Mouse (Mus musculus) brown adipose tissue, adult 24 weeks (tissue): ENCODE data around the gene Lrg1. TPM values are rescaled to one million over a fixed set of nuclear protein-coding genes. Genes with fewer than 3 reads are reported as not detected.
"Not testable (repeated sequence)": the region's sequence is repeated elsewhere in the genome, so short reads cannot be mapped to it uniquely, and the experiment has no call there.

Source experiments
- H3K27ac ChIP-seq: fragments of 200-500 bp; replicated peaks from 2 replicates; pipeline ENCODE4 v1.5.1; 2012; ENCODE audit warnings: low read depth, mild to moderate bottlenecking, low read length
- H3K4me1 ChIP-seq: fragments of 200-500 bp; 2 replicates; pipeline ENCODE4 v1.6.1; 2012; ENCODE audit warnings: low read length, mixed read lengths; ENCODE audit not compliant: control insufficient read depth, insufficient read depth, insufficient read length
- H3K4me3 ChIP-seq: fragments of 200-500 bp; 2 replicates; pipeline ENCODE4 v1.5.1; 2012; ENCODE audit warnings: low read depth, mild to moderate bottlenecking, low read length, moderate library complexity; ENCODE audit not compliant: insufficient read depth
- polyA plus RNA-seq: library from polyadenylated mRNA; stranded (reverse); fragments of >200 nt; gene quantifications from 2 replicates; pipeline ENCODE4 v1.2.4, GENCODE M21; 2012; ENCODE audit not compliant: missing spikeins, insufficient read depth, insufficient read length

Gene Lrg1
- polyA plus RNA-seq, 1 experiment = 61.5 TPM

- Histone ChIP-seq H3K27ac (peak overlapping the region; percentile 98), H3K4me3 (peak overlapping the region; percentile 55), H3K4me1 (no peaks in the 10 kb centered on the region)
Measured at GRCm38 (mm10) chr17:56107736-56108135, 14.1 kb downstream of the Lrg1 start.

GRCm38 (mm10) chr17:56106981-56107380 lies 14.8 kb downstream of the Lrg1 start:
- no peak overlapping the region for H3K4me3 ChIP-seq
- no peaks in the 10 kb centered on the region for H3K4me1 ChIP-seq
- peak overlapping the region; percentile 98 for H3K27ac ChIP-seq

GRCm38 (mm10) chr17:56106436-56106835 lies 15.4 kb downstream of the Lrg1 start:
- H3K4me1 ChIP-seq, H3K4me3 ChIP-seq: not testable (repeated sequence)
- peak overlapping the region; percentile 98 for H3K27ac ChIP-seq

- not testable (repeated sequence) for H3K4me1 ChIP-seq, H3K4me3 ChIP-seq, H3K27ac ChIP-seq
Measured at GRCm38 (mm10) chr17:56104821-56105220, 17.0 kb downstream of the Lrg1 start.

GRCm38 (mm10) chr17:56103465-56104285 lies 18.1 kb downstream of the Lrg1 start:
- H3K4me3 ChIP-seq = no peak overlapping the region
- H3K27ac ChIP-seq = peak overlapping the region; percentile 15; the same call in 1 of the 2 replicates
- H3K4me1 ChIP-seq = no peaks in the 10 kb centered on the region

- Histone ChIP-seq H3K4me3 (no peak overlapping the region), H3K4me1 (no peaks in the 10 kb centered on the region), H3K27ac (no peak overlapping the region)
Measured at GRCm38 (mm10) chr17:56102927-56103326, 18.9 kb downstream of the Lrg1 start.

GRCm38 (mm10) chr17:56102158-56102557 lies 19.6 kb downstream of the Lrg1 start:
- H3K4me1 ChIP-seq = no peaks in the 10 kb centered on the region
- H3K27ac ChIP-seq = no peak overlapping the region

GRCm38 (mm10) chr17:56100811-56101210 lies 21.0 kb downstream of the Lrg1 start:
- Histone ChIP-seq H3K4me1 (no peaks in the 10 kb centered on the region), H3K4me3 (no peak overlapping the region), H3K27ac (no peak overlapping the region)

More at GRCm38 (mm10) chr17:56102158-56102557, 19.6 kb downstream of the Lrg1 start:
- H3K4me3 ChIP-seq = no peak overlapping the region

- no peak overlapping the region for H3K27ac ChIP-seq
- no peaks in the 10 kb centered on the region for H3K4me1 ChIP-seq
- H3K4me3 ChIP-seq = no peak overlapping the region
Measured at GRCm38 (mm10) chr17:56098711-56099572, 22.9 kb downstream of the Lrg1 start.

GRCm38 (mm10) chr17:56098180-56098579 lies 23.6 kb downstream of the Lrg1 start:
- no peak overlapping the region for H3K4me3 ChIP-seq
- H3K27ac ChIP-seq = no peak overlapping the region
- no peaks in the 10 kb centered on the region for H3K4me1 ChIP-seq

GRCm38 (mm10) chr17:56096883-56097282 lies 24.9 kb downstream of the Lrg1 start:
- Histone ChIP-seq H3K27ac (no peak overlapping the region), H3K4me1 (no peaks in the 10 kb centered on the region), H3K4me3 (no peak overlapping the region)

- no peak overlapping the region for H3K27ac ChIP-seq
- no peaks in the 10 kb centered on the region for H3K4me1 ChIP-seq
Measured at GRCm38 (mm10) chr17:56092794-56093193, 29.0 kb downstream of the Lrg1 start.

GRCm38 (mm10) chr17:56092312-56092711 lies 29.5 kb downstream of the Lrg1 start:
- H3K4me3 ChIP-seq = no peak overlapping the region
- H3K27ac ChIP-seq = no peak overlapping the region
- no peaks in the 10 kb centered on the region for H3K4me1 ChIP-seq

More at GRCm38 (mm10) chr17:56092794-56093193, 29.0 kb downstream of the Lrg1 start:
- no peak overlapping the region for H3K4me3 ChIP-seq

- H3K4me3 ChIP-seq = peak overlapping the region; percentile 71
- no peak overlapping the region for H3K27ac ChIP-seq
- H3K4me1 ChIP-seq = peaks cover 7% of the 10 kb centered on the region; the same call in 1 of the 2 replicates
Measured at GRCm38 (mm10) chr17:56080781-56081585, 40.8 kb downstream of the Lrg1 start.

- H3K4me1 ChIP-seq = peaks cover 7% of the 10 kb centered on the region; the same call in 1 of the 2 replicates
- no peak overlapping the region for H3K27ac ChIP-seq
- H3K4me3 ChIP-seq = peak overlapping the region; percentile 71
Measured at GRCm38 (mm10) chr17:56079921-56080320, 41.9 kb downstream of the Lrg1 start.
